Mouse (Mus musculus) embryonic fibroblast, embryonic 13.5 days (primary cell): Measurements from ENCODE around the gene Schip1.

Experiments
- CTCF ChIP-seq: IDR thresholded peaks from 2 replicates; pipeline ENCODE4 v1.5.1; 2011; ENCODE audit warnings: mild to moderate bottlenecking, control low read depth, low read length, moderate library complexity, borderline replicate concordance; ENCODE audit not compliant: insufficient read depth
- POLR2A ChIP-seq: IDR thresholded peaks from 2 replicates; pipeline ENCODE4 v1.6.1; 2011; ENCODE audit warnings: low read depth, mild to moderate bottlenecking, control low read depth, low read length, moderate library complexity

DNA sequence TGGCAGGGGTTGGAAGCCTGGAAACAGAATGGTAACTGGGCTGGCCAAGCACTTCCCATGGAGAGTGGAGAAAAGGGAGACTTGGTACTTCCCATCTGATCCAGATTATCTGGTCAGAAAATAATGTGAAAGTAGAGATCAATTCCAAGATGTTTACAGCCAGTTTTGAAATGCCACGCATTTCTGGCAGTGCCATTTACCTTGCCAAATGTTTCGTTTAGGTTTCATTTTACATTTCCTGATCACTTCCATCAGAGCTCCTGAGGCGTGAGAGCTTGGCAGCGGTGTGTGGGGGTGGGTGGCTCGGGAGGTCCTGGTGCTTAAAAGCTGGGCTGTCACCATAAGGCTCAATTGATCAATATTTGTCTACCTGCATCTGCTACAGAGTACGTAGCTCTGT is 426.9 kb downstream of the Schip1 start:
- TF ChIP-seq CTCF = no peak
- TF ChIP-seq POLR2A = no peak
